ENCODE assay signal across 9 mouse cellular contexts in genomic region chr1:93080930-93081589, GRCm38 (mm10). TPM values are rescaled to one million over a fixed set of nuclear protein-coding genes. Genes with fewer than 3 reads are reported as not detected.
A peak's percentile ranks its signal among the peaks of the same experiment; 100 is the strongest.
DNase-seq lines count a peak whose midpoint lies in the region; ATAC-seq and TF ChIP-seq lines count a peak whose summit lies in the region.
"Had no signal": no experiment of that assay in that cellular context is flagged by ENCODE, and none has a peak within 500 bp of the region (broad histone marks: within the 10 kb centered on the region; RNA-seq: fewer than 3 reads in every experiment).

No protein-coding gene starts in this region.

- peak; percentile 9; the same call in 1 of the 2 replicates for TF ChIP-seq RAD21 in MEL (IDR thresholded peaks at IDR 0.05; ENCODE audit: low read depth, low read length)

- peak; percentile 74 for DNase-seq in layer of hippocampus, adult 11-12 months (ENCODE audit: low spot score)
- no peak for DNase-seq in layer of hippocampus, adult 9-10 months (ENCODE audit: low spot score)
- peak; percentile 15 for DNase-seq in MEL (ENCODE audit: low read depth, low spot score)
- peak; percentile 93 for DNase-seq in brain, adult 2 months (ENCODE audit: low read depth, low spot score)
- DNase-seq in liver, embryonic 13.5 days = peak; percentile 26
- peak; percentile 58 for DNase-seq in right cerebral cortex, postnatal 14 days

- TF ChIP-seq EP300 in MEL (IDR thresholded peaks at IDR 0.05; ENCODE audit: low read depth in 1 of 2, low read length in 2 of 2) = no peak

- no peak for TF ChIP-seq POLR2A in MEL (IDR thresholded peaks at IDR 0.05; ENCODE audit: control insufficient read depth in 1 of 2, insufficient read depth in 1 of 2, low read depth in 1 of 2, low read length in 2 of 2, poor library complexity in 1 of 2)
- no peak for TF ChIP-seq POLR2A in embryonic fibroblast, embryonic 13.5 days (IDR thresholded peaks at IDR 0.05; ENCODE audit: low read depth, low read length)

- H3K36me3 ChIP-seq in MEL (ENCODE audit: control insufficient read depth in 1 of 2, insufficient read depth in 2 of 2, low read length in 2 of 2) = no peaks in the 10 kb centered on the region
- H3K36me3 ChIP-seq in liver, embryonic 13.5 days = no peaks in the 10 kb centered on the region

- no peaks in the 10 kb centered on the region for H3K27me3 ChIP-seq in MEL (ENCODE audit: control insufficient read depth in 1 of 2, insufficient read depth in 2 of 2, low read length in 2 of 2)
- no peaks in the 10 kb centered on the region for H3K27me3 ChIP-seq in liver, embryonic 13.5 days

- no peak for ATAC-seq in liver, embryonic 13.5 days (ENCODE audit: low read depth)
- no peak for ATAC-seq in activated CD4-positive, CD25-positive, alpha-beta regulatory T cell, adult 4 months

- no peak overlapping the region for H3K4me2 ChIP-seq in liver, embryonic 13.5 days

- peak; percentile 45 to 60 (median 57) for TF ChIP-seq CTCF in MEL (IDR thresholded peaks at IDR 0.05 in 2 of 3, conservative IDR thresholded peaks at IDR 0.05 in 1 of 3; ENCODE audit: control insufficient read depth in 1 of 3, insufficient read depth in 1 of 3, low read depth in 2 of 3, low read length in 3 of 3, poor library complexity in 1 of 3, severe bottlenecking in 1 of 3)
- TF ChIP-seq CTCF in embryonic fibroblast, embryonic 13.5 days (IDR thresholded peaks at IDR 0.05; ENCODE audit: borderline replicate concordance, insufficient read depth, low read length) = peak; percentile 59; the same call in 1 of the 2 replicates

- H3K4me3 ChIP-seq in MEL (ENCODE audit: control insufficient read depth in 1 of 2, insufficient read depth in 1 of 2, low read depth in 2 of 2, low read length in 2 of 2) = no peak overlapping the region
- no peak overlapping the region for H3K4me3 ChIP-seq in embryonic fibroblast, embryonic 13.5 days (ENCODE audit: insufficient read depth, low read length)
- H3K4me3 ChIP-seq in liver, embryonic 13.5 days (replicated peaks) = no peak overlapping the region

- H3K9ac ChIP-seq in MEL (ENCODE audit: control insufficient read depth, low read depth, low read length, poor library complexity, severe bottlenecking) = no peak overlapping the region
- no peak overlapping the region for H3K9ac ChIP-seq in liver, embryonic 13.5 days

- no peaks in the 10 kb centered on the region for H3K4me1 ChIP-seq in MEL (ENCODE audit: control insufficient read depth in 1 of 2, insufficient read depth in 2 of 2, low read length in 2 of 2)
- no peaks in the 10 kb centered on the region for H3K4me1 ChIP-seq in embryonic fibroblast, embryonic 13.5 days (ENCODE audit: control insufficient read depth, insufficient read depth, low read length)
- H3K4me1 ChIP-seq in liver, embryonic 13.5 days (replicated peaks) = no peaks in the 10 kb centered on the region

- H3K9me3 ChIP-seq in MEL (replicated peaks; ENCODE audit: insufficient read depth, low read length) = no peaks in the 10 kb centered on the region
- no peaks in the 10 kb centered on the region for H3K9me3 ChIP-seq in liver, embryonic 13.5 days (replicated peaks)

- no peak overlapping the region for H3K27ac ChIP-seq in MEL (ENCODE audit: control insufficient read depth, low read depth, low read length)
- no peak overlapping the region for H3K27ac ChIP-seq in embryonic fibroblast, embryonic 13.5 days (ENCODE audit: insufficient read depth, low read length)
- H3K27ac ChIP-seq in liver, embryonic 13.5 days = no peak overlapping the region

- no peaks in the 10 kb centered on the region for H3K79me2 ChIP-seq in MEL (ENCODE audit: control insufficient read depth, insufficient read depth, low read length, poor library complexity)

- 58% methylated on average over 3 of the region's 3 CpGs for WGBS in liver, embryonic 13.5 days (ENCODE audit: insufficient replicate concordance)

TF ChIP-seq in MEL, 35 proteins besides CTCF, POLR2A, EP300 and RAD21:
- TF ChIP-seq MAFK (IDR thresholded peaks at IDR 0.05; ENCODE audit: borderline replicate concordance, low read depth, low read length) = no peak

RNA-seq across cellular contexts. Expression of gene Kif1a, which starts 20.7 kb away (rescaled TPM):
- total RNA-seq in MEL (2012; rRNA removed) = not detected in 2 replicates
- not detected for polyA plus RNA-seq in MEL (2012; ENCODE audit: insufficient read depth in 1 of 2, insufficient read length in 2 of 2, low read depth in 1 of 2, low replicate concordance in 2 of 2, missing spikeins in 1 of 2)
- 29.3 and 42.6 TPM in 2 replicates for polyA plus RNA-seq in embryonic fibroblast, embryonic 13.5 days (2011; ENCODE audit: insufficient read length, low read depth, missing spikeins)
- polyA plus RNA-seq in liver, embryonic 13.5 days (2015; fragmentation: Nextera tagmentation; extraction: Ambion mirVana) = 0.35 and 0.61 TPM in 2 replicates
- polyA plus RNA-seq in activated CD4-positive, CD25-positive, alpha-beta regulatory T cell, adult 4 months (2017; shearing (Covaris generic)) = not detected

RNA-seq across cellular contexts. Expression of gene Agxt, which starts 54.0 kb away (rescaled TPM):
- total RNA-seq in MEL (2012; rRNA removed) = not detected in 2 replicates
- polyA plus RNA-seq in MEL (2012; ENCODE audit: insufficient read depth in 1 of 2, insufficient read length in 2 of 2, low read depth in 1 of 2, low replicate concordance in 2 of 2, missing spikeins in 1 of 2) = not detected
- polyA plus RNA-seq in embryonic fibroblast, embryonic 13.5 days (2011; ENCODE audit: insufficient read length, low read depth, missing spikeins) = not detected in 2 replicates
- polyA plus RNA-seq in liver, embryonic 13.5 days (2015; fragmentation: Nextera tagmentation; extraction: Ambion mirVana) = 4.3 and 4.7 TPM in 2 replicates
- not detected for polyA plus RNA-seq in activated CD4-positive, CD25-positive, alpha-beta regulatory T cell, adult 4 months (2017; shearing (Covaris generic))
- polyA plus RNA-seq: gonadal fat pad, adult 2 months had no signal

Comparison
In these comparisons a context has a peak if more than half of its experiments do, and no peak if none do; other contexts are left out.
1. RNA of gene Kif1a, which starts 20.7 kb away (polyA plus RNA-seq): 29.3 to 42.6 TPM in embryonic fibroblast, embryonic 13.5 days; 0.35 to 0.61 TPM in liver, embryonic 13.5 days, not detected in MEL and not detected in activated CD4-positive, CD25-positive, alpha-beta regulatory T cell, adult 4 months; every median in the first group is over 10 times any median in the second.